Mouse (Mus musculus): Measurements from ENCODE around the gene Rbm44. TPM values are rescaled to one million over a fixed set of nuclear protein-coding genes. Genes with fewer than 3 reads are reported as not detected.
A peak's percentile ranks its signal among the peaks of the same experiment; 100 is the strongest.

Rbm44 gene
- polyA plus RNA-seq, 1 experiment from 2014 or later: 1.1 TPM

- Histone ChIP-seq H3K27me3 (peaks cover 24% of the 10 kb centered on the region), H3K4me3 (peak within 1 kb of the TSS; percentile 45), H3K36me3 (no peaks in the 10 kb centered on the region), H3K9me3 (no peaks in the 10 kb centered on the region), H3K27ac (no peak within 1 kb of the TSS), H3K4me2 (peak within 1 kb of the TSS; percentile 86), H3K9ac (peak within 1 kb of the TSS; percentile 72), H3K4me1 (peaks cover 31% of the 10 kb centered on the region)
- WGBS: 4% methylated on average over 37 of the region's 37 CpGs
- 0 out of 2 replicates have a peak, but pooled peaks have one; percentile 1 for ATAC-seq (ENCODE audit: insufficient number of reproducible peaks, insufficient read depth, low FRiP score, low TSS enrichment, low read depth)
Measured at GRCm38 (mm10) chr1:91179533-91180173, 34.8 kb downstream of the Rbm44 start, which contains the start of gene Ramp1. TSS of gene Ramp1 (plus strand) at chr1:91179822.

- Histone ChIP-seq H3K4me2 (peak overlapping the region; percentile 86), H3K9me3 (no peaks in the 10 kb centered on the region), H3K36me3 (no peaks in the 10 kb centered on the region), H3K9ac (peak overlapping the region; percentile 72), H3K27me3 (peaks cover 24% of the 10 kb centered on the region), H3K27ac (no peak overlapping the region), H3K4me3 (peak overlapping the region; percentile 45), H3K4me1 (peaks cover 31% of the 10 kb centered on the region)
- no peak for ATAC-seq (ENCODE audit: insufficient number of reproducible peaks, insufficient read depth, low FRiP score, low TSS enrichment, low read depth)
- WGBS: 9% methylated on average over 14 of the region's 14 CpGs
Measured at GRCm38 (mm10) chr1:91180174-91180565, 35.3 kb downstream of the Rbm44 start.

GRCm38 (mm10) chr1:91180723-91181122 lies 35.8 kb downstream of the Rbm44 start:
- peaks cover 24% of the 10 kb centered on the region for H3K27me3 ChIP-seq
- H3K9me3 ChIP-seq: no peaks in the 10 kb centered on the region
- 74% methylated on average over 6 of the region's 6 CpGs for WGBS
- ATAC-seq (ENCODE audit: insufficient number of reproducible peaks, insufficient read depth, low FRiP score, low TSS enrichment, low read depth): no peak
- H3K36me3 ChIP-seq: no peaks in the 10 kb centered on the region
- H3K4me3 ChIP-seq: no peak overlapping the region
- H3K27ac ChIP-seq: no peak overlapping the region
- peak overlapping the region; percentile 86 for H3K4me2 ChIP-seq
- peaks cover 31% of the 10 kb centered on the region for H3K4me1 ChIP-seq
- no peak overlapping the region for H3K9ac ChIP-seq

GRCm38 (mm10) chr1:91181261-91181660 lies 36.4 kb downstream of the Rbm44 start:
- Histone ChIP-seq H3K4me2 (peak overlapping the region; percentile 16), H3K4me1 (peaks cover 31% of the 10 kb centered on the region), H3K4me3 (no peak overlapping the region), H3K27me3 (peaks cover 24% of the 10 kb centered on the region), H3K27ac (no peak overlapping the region), H3K9me3 (0 out of 2 replicates have a peak, but pooled peaks cover under 1% of the 10 kb centered on the region), H3K36me3 (no peaks in the 10 kb centered on the region), H3K9ac (no peak overlapping the region)
- 60% methylated on average over 5 of the region's 5 CpGs for WGBS
- ATAC-seq (ENCODE audit: insufficient number of reproducible peaks, insufficient read depth, low FRiP score, low TSS enrichment, low read depth): no peak

GRCm38 (mm10) chr1:91181784-91182450 lies 37.0 kb downstream of the Rbm44 start:
- ATAC-seq (ENCODE audit: insufficient number of reproducible peaks, insufficient read depth, low FRiP score, low TSS enrichment, low read depth): no peak
- Histone ChIP-seq H3K4me1 (peaks cover 31% of the 10 kb centered on the region), H3K9ac (no peak overlapping the region), H3K36me3 (no peaks in the 10 kb centered on the region), H3K4me2 (peak overlapping the region; percentile 16; the same call in 1 of the 2 replicates), H3K4me3 (no peak overlapping the region), H3K9me3 (0 out of 2 replicates have a peak, but pooled peaks cover 3% of the 10 kb centered on the region), H3K27me3 (peaks cover 24% of the 10 kb centered on the region), H3K27ac (no peak overlapping the region)
- 29% methylated on average over 12 of the region's 12 CpGs for WGBS

GRCm38 (mm10) chr1:91183305-91183704 lies 38.4 kb downstream of the Rbm44 start:
- no peak overlapping the region for H3K27ac ChIP-seq
- H3K36me3 ChIP-seq: no peaks in the 10 kb centered on the region
- no peak overlapping the region for H3K9ac ChIP-seq
- H3K9me3 ChIP-seq: 0 out of 2 replicates have a peak, but pooled peaks cover 3% of the 10 kb centered on the region
- WGBS: 80% methylated on average over 10 of the region's 10 CpGs
- H3K4me2 ChIP-seq: no peak overlapping the region
- no peak overlapping the region for H3K4me3 ChIP-seq
- no peak for ATAC-seq (ENCODE audit: insufficient number of reproducible peaks, insufficient read depth, low FRiP score, low TSS enrichment, low read depth)
- peaks cover 24% of the 10 kb centered on the region for H3K27me3 ChIP-seq
- peaks cover 31% of the 10 kb centered on the region for H3K4me1 ChIP-seq

GRCm38 (mm10) chr1:91186677-91187076 lies 41.8 kb downstream of the Rbm44 start:
- peaks cover 11% of the 10 kb centered on the region; the same call in 1 of the 2 replicates for H3K4me1 ChIP-seq
- WGBS: 84% methylated on average over 6 of the region's 6 CpGs
- no peak for ATAC-seq (ENCODE audit: insufficient number of reproducible peaks, insufficient read depth, low FRiP score, low TSS enrichment, low read depth)
- no peak overlapping the region for H3K4me2 ChIP-seq
- 0 out of 2 replicates have a peak, but pooled peaks cover 3% of the 10 kb centered on the region for H3K9me3 ChIP-seq
- H3K4me3 ChIP-seq: no peak overlapping the region
- H3K36me3 ChIP-seq: no peaks in the 10 kb centered on the region
- H3K9ac ChIP-seq: no peak overlapping the region
- H3K27me3 ChIP-seq: no peaks in the 10 kb centered on the region
- H3K27ac ChIP-seq: no peak overlapping the region

GRCm38 (mm10) chr1:91187315-91187714 lies 42.4 kb downstream of the Rbm44 start:
- H3K4me1 ChIP-seq: peaks cover 5% of the 10 kb centered on the region; the same call in 1 of the 2 replicates
- H3K4me3 ChIP-seq: no peak overlapping the region
- H3K9me3 ChIP-seq: 0 out of 2 replicates have a peak, but pooled peaks cover 3% of the 10 kb centered on the region
- WGBS: 92% methylated on average over 5 of the region's 5 CpGs
- no peaks in the 10 kb centered on the region for H3K27me3 ChIP-seq
- no peak for ATAC-seq (ENCODE audit: insufficient number of reproducible peaks, insufficient read depth, low FRiP score, low TSS enrichment, low read depth)
- no peak overlapping the region for H3K4me2 ChIP-seq
- no peaks in the 10 kb centered on the region for H3K36me3 ChIP-seq
- H3K27ac ChIP-seq: no peak overlapping the region
- no peak overlapping the region for H3K9ac ChIP-seq

GRCm38 (mm10) chr1:91187786-91188640 lies 43.1 kb downstream of the Rbm44 start:
- Histone ChIP-seq H3K9ac (no peak overlapping the region), H3K36me3 (no peaks in the 10 kb centered on the region), H3K27me3 (no peaks in the 10 kb centered on the region), H3K4me1 (no peaks in the 10 kb centered on the region), H3K4me3 (no peak overlapping the region), H3K27ac (no peak overlapping the region), H3K9me3 (0 out of 2 replicates have a peak, but pooled peaks cover 3% of the 10 kb centered on the region), H3K4me2 (no peak overlapping the region)
- ATAC-seq (ENCODE audit: insufficient number of reproducible peaks, insufficient read depth, low FRiP score, low TSS enrichment, low read depth): no peak
- whole genome bisulfite sequencing: 86% methylated on average over 7 of the region's 7 CpGs

- 88% methylated on average over 10 of the region's 10 CpGs for WGBS
- ATAC-seq (ENCODE audit: insufficient number of reproducible peaks, insufficient read depth, low FRiP score, low TSS enrichment, low read depth): no peak
- H3K36me3 ChIP-seq: no peaks in the 10 kb centered on the region
- no peaks in the 10 kb centered on the region for H3K4me1 ChIP-seq
- no peak overlapping the region for H3K27ac ChIP-seq
- no peaks in the 10 kb centered on the region for H3K27me3 ChIP-seq
- no peak overlapping the region for H3K4me3 ChIP-seq
- no peak overlapping the region for H3K4me2 ChIP-seq
- no peak overlapping the region for H3K9ac ChIP-seq
- 0 out of 2 replicates have a peak, but pooled peaks cover 3% of the 10 kb centered on the region for H3K9me3 ChIP-seq
Measured at GRCm38 (mm10) chr1:91188851-91189460, 44.1 kb downstream of the Rbm44 start.

GRCm38 (mm10) chr1:91192184-91192583 lies 47.3 kb downstream of the Rbm44 start:
- Histone ChIP-seq H3K27ac (no peak overlapping the region), H3K9me3 (no peaks in the 10 kb centered on the region), H3K4me2 (no peak overlapping the region), H3K27me3 (no peaks in the 10 kb centered on the region), H3K36me3 (no peaks in the 10 kb centered on the region), H3K4me3 (no peak overlapping the region), H3K4me1 (no peaks in the 10 kb centered on the region), H3K9ac (no peak overlapping the region)
- ATAC-seq (ENCODE audit: insufficient number of reproducible peaks, insufficient read depth, low FRiP score, low TSS enrichment, low read depth): no peak
- 62% methylated on average over 8 of the region's 8 CpGs for WGBS
